Mouse (Mus musculus): ENCODE results near the gene Ythdf2. TPM values are rescaled to one million over a fixed set of nuclear protein-coding genes. Genes with fewer than 3 reads are reported as not detected.

Gene Ythdf2
- 62.4 and 73.7 TPM in 2 replicates for polyA plus RNA-seq (2015; fragmentation: Nextera tagmentation; extraction: Ambion mirVana)

GRCm38 (mm10) chr4:132211953-132212734 lies at the start of gene Ythdf2:
Gene Ythdf2 (minus strand): TSS chr4:132212303.
- H3K36me3 ChIP-seq (ENCODE audit: control insufficient read depth, insufficient read depth, low read length) = no peaks in the 10 kb centered on the region; the same call in 1 of the 2 replicates
- H3K4me1 ChIP-seq (ENCODE audit: control insufficient read depth, insufficient read depth, low read length) = peaks cover 29% of the 10 kb centered on the region
- H3K4me3 ChIP-seq (ENCODE audit: low read length) = peak within 1 kb of the TSS; percentile 100
- no peaks in the 10 kb centered on the region for H3K9me3 ChIP-seq (ENCODE audit: control insufficient read depth, low read length)
- H3K4me2 ChIP-seq (ENCODE audit: low read depth, low read length) = peak within 1 kb of the TSS; percentile 70
- no peaks in the 10 kb centered on the region for H3K27me3 ChIP-seq (replicated peaks; ENCODE audit: control insufficient read depth, insufficient read depth, low read length)
- H3K27ac ChIP-seq (ENCODE audit: low read length) = peak within 1 kb of the TSS; percentile 91
- H3K9ac ChIP-seq (ENCODE audit: low read depth, low read length) = peak within 1 kb of the TSS; percentile 99
- ATAC-seq = peak; percentile 94
- 1% methylated on average over 69 of the region's 78 CpGs for WGBS

GRCm38 (mm10) chr4:132260404-132261379 lies 48.6 kb upstream of the Ythdf2 start:
- Histone ChIP-seq H3K4me1 (ENCODE audit: control insufficient read depth, insufficient read depth, low read length) (peaks cover 10% of the 10 kb centered on the region), H3K9ac (ENCODE audit: low read depth, low read length) (peak overlapping the region; percentile 97), H3K4me2 (ENCODE audit: low read depth, low read length) (peak overlapping the region; percentile 77), H3K27me3 (replicated peaks; ENCODE audit: control insufficient read depth, insufficient read depth, low read length) (no peaks in the 10 kb centered on the region), H3K4me3 (ENCODE audit: low read length) (peak overlapping the region; percentile 85), H3K36me3 (ENCODE audit: control insufficient read depth, insufficient read depth, low read length) (no peaks in the 10 kb centered on the region), H3K9me3 (ENCODE audit: control insufficient read depth, low read length) (no peaks in the 10 kb centered on the region), H3K27ac (ENCODE audit: low read length) (peak overlapping the region; percentile 95)
- ATAC-seq = peak; percentile 89
- WGBS = 2% methylated on average over 31 of the region's 64 CpGs

DNA sequence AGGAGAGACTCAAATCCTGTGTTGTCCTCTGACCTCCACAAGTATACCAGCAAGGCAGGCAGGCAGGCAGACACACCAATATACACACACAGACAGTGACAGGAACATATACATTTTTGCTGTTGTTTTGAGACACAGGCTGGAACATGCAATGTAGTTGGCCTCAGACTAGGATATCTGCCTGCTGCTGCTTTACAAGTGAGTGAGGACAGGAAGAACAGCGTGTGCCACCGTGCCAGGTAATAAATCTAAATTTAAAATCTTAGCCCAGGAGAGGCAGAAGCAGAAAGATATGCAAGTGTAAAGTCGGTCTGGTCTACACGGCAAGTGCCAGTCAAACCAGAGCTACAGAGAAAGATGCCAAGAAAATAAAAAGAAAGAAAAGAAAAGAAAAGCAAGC lies 47.1 kb upstream of the Ythdf2 start:
- no peak overlapping the region; the same call in 1 of the 2 replicates for H3K9ac ChIP-seq (ENCODE audit: low read depth, low read length)
- H3K9me3 ChIP-seq (ENCODE audit: control insufficient read depth, low read length) = no peaks in the 10 kb centered on the region
- peaks cover 10% of the 10 kb centered on the region for H3K4me1 ChIP-seq (ENCODE audit: control insufficient read depth, insufficient read depth, low read length)
- H3K4me3 ChIP-seq (ENCODE audit: low read length) = 0 out of 2 replicates have a peak overlapping the region, but pooled peaks have one; percentile 85
- no peak for ATAC-seq
- H3K4me2 ChIP-seq (ENCODE audit: low read depth, low read length) = peak overlapping the region; percentile 77
- no peaks in the 10 kb centered on the region for H3K27me3 ChIP-seq (replicated peaks; ENCODE audit: control insufficient read depth, insufficient read depth, low read length)
- H3K36me3 ChIP-seq (ENCODE audit: control insufficient read depth, insufficient read depth, low read length) = no peaks in the 10 kb centered on the region
- WGBS = 80% methylated on average over 4 of the region's 4 CpGs
- no peak overlapping the region for H3K27ac ChIP-seq (ENCODE audit: low read length)

GRCm38 (mm10) chr4:132256384-132256783 lies 44.3 kb upstream of the Ythdf2 start:
- Histone ChIP-seq H3K27me3 (replicated peaks; ENCODE audit: control insufficient read depth, insufficient read depth, low read length) (no peaks in the 10 kb centered on the region), H3K4me1 (ENCODE audit: control insufficient read depth, insufficient read depth, low read length) (peaks cover 10% of the 10 kb centered on the region), H3K36me3 (ENCODE audit: control insufficient read depth, insufficient read depth, low read length) (no peaks in the 10 kb centered on the region), H3K4me2 (ENCODE audit: low read depth, low read length) (no peak overlapping the region), H3K4me3 (ENCODE audit: low read length) (no peak overlapping the region), H3K27ac (ENCODE audit: low read length) (no peak overlapping the region), H3K9me3 (ENCODE audit: control insufficient read depth, low read length) (no peaks in the 10 kb centered on the region), H3K9ac (ENCODE audit: low read depth, low read length) (no peak overlapping the region)
- 87% methylated on average over 3 of the region's 3 CpGs for WGBS
- no peak for ATAC-seq

DNA sequence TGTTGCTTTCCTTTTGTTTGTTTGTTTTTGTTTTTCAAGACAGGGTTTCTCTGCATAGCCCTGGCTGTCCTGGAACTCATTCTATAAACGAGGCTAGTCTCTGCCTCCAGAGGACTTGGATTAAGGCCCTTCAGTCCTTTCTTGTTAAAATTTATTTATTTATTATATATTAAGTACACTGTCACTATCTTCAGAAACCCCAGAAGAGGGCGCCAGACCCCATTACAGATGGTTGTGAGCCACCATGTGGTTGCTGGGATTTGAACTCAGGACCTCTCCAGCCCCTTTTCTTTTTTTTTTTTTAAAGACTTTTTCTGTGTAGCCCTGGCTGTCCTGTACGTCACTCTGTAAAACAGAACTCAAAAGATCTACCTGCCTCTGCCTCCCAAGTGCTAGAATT lies 42.9 kb upstream of the Ythdf2 start:
- WGBS = 79% methylated on average over 3 of the region's 3 CpGs

DNA sequence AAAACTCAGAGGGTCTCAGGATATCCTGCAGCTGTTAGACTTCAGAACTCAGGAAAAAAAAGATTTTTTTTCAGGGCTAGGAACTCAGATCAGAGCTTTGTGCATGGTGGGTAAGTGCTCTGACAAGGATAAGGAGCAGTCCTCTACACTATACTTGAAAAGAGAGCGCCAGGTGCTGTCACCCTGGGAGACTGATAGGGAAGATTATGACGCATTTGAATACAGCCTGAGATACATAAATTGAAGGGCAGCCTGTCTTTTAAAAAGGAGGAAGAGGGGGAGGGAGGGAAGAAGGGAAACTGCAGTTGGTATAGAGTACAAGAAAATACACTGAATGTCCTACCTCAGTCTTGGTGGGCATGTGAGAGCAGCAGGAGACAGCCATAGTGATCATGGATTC lies 41.5 kb upstream of the Ythdf2 start:
- H3K4me3 ChIP-seq (ENCODE audit: low read length) = no peak overlapping the region
- no peaks in the 10 kb centered on the region; the same call in 1 of the 2 replicates for H3K4me1 ChIP-seq (ENCODE audit: control insufficient read depth, insufficient read depth, low read length)
- ATAC-seq = no peak
- no peaks in the 10 kb centered on the region for H3K36me3 ChIP-seq (ENCODE audit: control insufficient read depth, insufficient read depth, low read length)
- no peak overlapping the region for H3K4me2 ChIP-seq (ENCODE audit: low read depth, low read length)
- 60% methylated on average over 2 of the region's 2 CpGs for WGBS
- no peak overlapping the region for H3K9ac ChIP-seq (ENCODE audit: low read depth, low read length)
- no peak overlapping the region for H3K27ac ChIP-seq (ENCODE audit: low read length)
- no peaks in the 10 kb centered on the region for H3K27me3 ChIP-seq (replicated peaks; ENCODE audit: control insufficient read depth, insufficient read depth, low read length)
- no peaks in the 10 kb centered on the region for H3K9me3 ChIP-seq (ENCODE audit: control insufficient read depth, low read length)

More for the DNA sequence above, 42.9 kb upstream of the Ythdf2 start:
- no peak overlapping the region for H3K4me2 ChIP-seq (ENCODE audit: low read depth, low read length)
- no peak overlapping the region for H3K27ac ChIP-seq (ENCODE audit: low read length)
- H3K9ac ChIP-seq (ENCODE audit: low read depth, low read length) = no peak overlapping the region
- no peaks in the 10 kb centered on the region for H3K36me3 ChIP-seq (ENCODE audit: control insufficient read depth, insufficient read depth, low read length)
- peaks cover 10% of the 10 kb centered on the region for H3K4me1 ChIP-seq (ENCODE audit: control insufficient read depth, insufficient read depth, low read length)
- no peak overlapping the region for H3K4me3 ChIP-seq (ENCODE audit: low read length)
- no peak for ATAC-seq
- no peaks in the 10 kb centered on the region for H3K27me3 ChIP-seq (replicated peaks; ENCODE audit: control insufficient read depth, insufficient read depth, low read length)
- H3K9me3 ChIP-seq (ENCODE audit: control insufficient read depth, low read length) = no peaks in the 10 kb centered on the region

GRCm38 (mm10) chr4:132253128-132253527 lies 41.0 kb upstream of the Ythdf2 start:
- no peak overlapping the region for H3K9ac ChIP-seq (ENCODE audit: low read depth, low read length)
- no peak overlapping the region for H3K4me2 ChIP-seq (ENCODE audit: low read depth, low read length)
- no peaks in the 10 kb centered on the region; the same call in 1 of the 2 replicates for H3K4me1 ChIP-seq (ENCODE audit: control insufficient read depth, insufficient read depth, low read length)
- H3K36me3 ChIP-seq (ENCODE audit: control insufficient read depth, insufficient read depth, low read length) = no peaks in the 10 kb centered on the region
- no peak overlapping the region for H3K27ac ChIP-seq (ENCODE audit: low read length)
- no peaks in the 10 kb centered on the region for H3K27me3 ChIP-seq (replicated peaks; ENCODE audit: control insufficient read depth, insufficient read depth, low read length)
- 82% methylated on average over 8 of the region's 8 CpGs for WGBS
- no peak for ATAC-seq
- no peak overlapping the region for H3K4me3 ChIP-seq (ENCODE audit: low read length)
- H3K9me3 ChIP-seq (ENCODE audit: control insufficient read depth, low read length) = no peaks in the 10 kb centered on the region

DNA sequence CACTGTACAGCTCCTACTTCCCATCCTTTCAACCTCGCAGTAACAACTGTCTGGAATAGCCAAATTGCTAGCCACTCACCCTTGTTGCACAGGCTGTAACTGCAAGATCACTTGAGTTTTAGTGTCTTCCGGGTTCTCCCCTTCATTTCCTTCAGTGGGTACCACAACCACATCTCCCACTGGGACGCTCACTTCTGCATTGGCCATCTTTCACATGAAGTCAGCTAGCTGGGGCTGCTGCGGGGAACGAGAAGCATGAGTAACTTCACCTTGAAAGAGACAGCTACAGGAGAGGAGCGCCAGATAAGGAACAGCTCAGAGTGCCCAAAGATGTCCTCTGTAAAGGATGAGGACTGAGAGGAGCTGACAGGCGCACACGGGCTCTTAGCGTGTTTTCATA lies 39.5 kb upstream of the Ythdf2 start:
- H3K27ac ChIP-seq (ENCODE audit: low read length) = no peak overlapping the region
- no peak overlapping the region for H3K9ac ChIP-seq (ENCODE audit: low read depth, low read length)
- H3K27me3 ChIP-seq (replicated peaks; ENCODE audit: control insufficient read depth, insufficient read depth, low read length) = no peaks in the 10 kb centered on the region
- no peak for ATAC-seq
- no peak overlapping the region for H3K4me2 ChIP-seq (ENCODE audit: low read depth, low read length)
- no peak overlapping the region for H3K4me3 ChIP-seq (ENCODE audit: low read length)
- no peaks in the 10 kb centered on the region for H3K9me3 ChIP-seq (ENCODE audit: control insufficient read depth, low read length)
- no peaks in the 10 kb centered on the region for H3K36me3 ChIP-seq (ENCODE audit: control insufficient read depth, insufficient read depth, low read length)
- H3K4me1 ChIP-seq (ENCODE audit: control insufficient read depth, insufficient read depth, low read length) = no peaks in the 10 kb centered on the region; the same call in 1 of the 2 replicates
- 88% methylated on average over 9 of the region's 9 CpGs for WGBS

GRCm38 (mm10) chr4:132247451-132247997 lies 35.4 kb upstream of the Ythdf2 start:
- H3K4me3 ChIP-seq (ENCODE audit: low read length) = no peak overlapping the region
- H3K4me2 ChIP-seq (ENCODE audit: low read depth, low read length) = no peak overlapping the region
- no peak overlapping the region for H3K9ac ChIP-seq (ENCODE audit: low read depth, low read length)
- ATAC-seq = 0 out of 2 replicates have a peak, but pooled peaks have one; percentile 33
- H3K27me3 ChIP-seq (replicated peaks; ENCODE audit: control insufficient read depth, insufficient read depth, low read length) = no peaks in the 10 kb centered on the region
- H3K9me3 ChIP-seq (ENCODE audit: control insufficient read depth, low read length) = no peaks in the 10 kb centered on the region
- 84% methylated on average over 5 of the region's 5 CpGs for WGBS
- H3K4me1 ChIP-seq (ENCODE audit: control insufficient read depth, insufficient read depth, low read length) = no peaks in the 10 kb centered on the region
- H3K36me3 ChIP-seq (ENCODE audit: control insufficient read depth, insufficient read depth, low read length) = 0 out of 2 replicates have a peak, but pooled peaks cover 4% of the 10 kb centered on the region
- no peak overlapping the region for H3K27ac ChIP-seq (ENCODE audit: low read length)

All from intestine, embryonic 16.5 days (tissue).